Mouse (Mus musculus) gastrocnemius, postnatal 25 days (tissue): ENCODE results near the gene Kif23. TPM values are rescaled to one million over a fixed set of nuclear protein-coding genes. Genes with fewer than 3 reads are reported as not detected.

Experiments used
- total RNA-seq, 2 experiments: library from RNA; stranded (reverse); gene quantifications; 1 replicate in 1 of 2; 2 replicates in 1 of 2; pipeline ENCODE4 v1.2.3; 2021

Kif23 gene
- total RNA-seq, 2 experiments from 2014 or later, result 0.51 to 1.5 TPM

Other genes starting within 250 kb of the Kif23 start
- gene Rplp1, start 32.2 kb downstream of the Kif23 start, total RNA-seq, result 1,000 to 10,000 TPM; 1,165 to 1,257 TPM
- not detected for gene Paqr5, start 80.1 kb upstream of the Kif23 start, total RNA-seq
- gene Glce, start 175.9 kb upstream of the Kif23 start, total RNA-seq, result 1 to 10 TPM; 5.5 to 8.3 TPM